Mouse (Mus musculus) liver, embryonic 14.5 days (tissue): ENCODE measurements at regions not wholly inside any gene's neighbourhood (a gene's known extent, or its start where the extent isn't known, plus 50 kb on each side); places are given as distances from the start of the nearest gene placed in this dataset.

Experiments
- CTCF ChIP-seq: IDR thresholded peaks from 2 replicates; pipeline ENCODE4 v1.5.1; 2016; ENCODE audit warnings: antibody characterized with exemption, low read depth, control low read depth
- EP300 ChIP-seq: IDR thresholded peaks from 2 replicates; pipeline ENCODE4 v1.6.1; 2016; ENCODE audit warnings: antibody characterized with exemption, low read depth

DNA sequence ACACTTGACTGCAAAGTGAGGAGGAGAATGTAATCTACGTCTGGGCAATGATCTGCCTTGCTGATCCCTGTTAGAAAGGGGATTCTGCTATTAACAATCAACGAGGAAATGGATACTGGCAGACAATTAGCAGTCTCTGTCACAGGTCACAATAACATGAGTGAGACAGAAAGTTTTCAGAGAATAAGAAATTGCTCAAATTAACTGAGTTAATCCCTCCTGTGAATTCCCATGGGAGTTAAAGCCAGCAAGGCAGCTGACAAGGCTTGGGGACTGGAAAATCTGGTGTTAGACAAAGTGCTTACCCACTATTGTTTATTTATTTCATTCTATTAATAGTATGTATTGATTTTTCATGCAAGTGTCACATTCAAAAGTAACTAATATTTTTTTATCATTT, 343.0 kb upstream of the Klf12 start:
- TF ChIP-seq CTCF (no peak), EP300 (no peak)
